Mouse (Mus musculus) olfactory bulb, adult 2 months (tissue): ENCODE results near the gene Taf10. TPM values are rescaled to one million over a fixed set of nuclear protein-coding genes. Genes with fewer than 3 reads are reported as not detected.
"Not testable (repeated sequence)": the region's sequence is repeated elsewhere in the genome, so short reads cannot be mapped to it uniquely, and the experiment has no call there.

Experiments
- H3K27ac ChIP-seq: fragments of 200-500 bp; 2 replicates; pipeline ENCODE4 v1.5.1; 2012; ENCODE audit warnings: low read depth, low read length; ENCODE audit not compliant: insufficient read depth
- H3K4me1 ChIP-seq: fragments of 200-500 bp; 2 replicates; pipeline ENCODE4 v1.6.1; 2012; ENCODE audit warnings: low read length; ENCODE audit not compliant: control insufficient read depth, insufficient read depth
- H3K4me3 ChIP-seq: fragments of 200-500 bp; 2 replicates; pipeline ENCODE4 v1.5.1; 2012; ENCODE audit warnings: mild to moderate bottlenecking, low read depth, low read length, moderate library complexity; ENCODE audit not compliant: insufficient read depth
- CTCF ChIP-seq: fragments of 200-500 bp; IDR thresholded peaks from 2 replicates; pipeline ENCODE4 v1.5.1; 2012; ENCODE audit warnings: low read depth, mild to moderate bottlenecking, low read length, moderate library complexity; ENCODE audit not compliant: insufficient read depth
- POLR2A ChIP-seq: fragments of 200-500 bp; IDR thresholded peaks from 2 replicates; pipeline ENCODE4 v1.6.1; 2012; ENCODE audit warnings: mild to moderate bottlenecking, low read depth, low read length, moderate library complexity; ENCODE audit not compliant: insufficient read depth
- WGBS: fragments of 180-500 bp; shearing (Covaris S2); methylation state at CpG from one replicate; pipeline ENCODE4 v1.1.7; 2018; 5-methylcytosine and 5-hydroxymethylcytosine counted together
- polyA plus RNA-seq: library from polyadenylated mRNA; stranded (reverse); fragments of >200 nt; gene quantifications from 2 replicates; pipeline ENCODE4 v1.2.4, GENCODE M21; 2012; ENCODE audit warnings: low replicate concordance; ENCODE audit not compliant: missing spikeins, insufficient read depth, insufficient read length

Taf10 gene
- polyA plus RNA-seq, 1 experiment, result not detected

DNA sequence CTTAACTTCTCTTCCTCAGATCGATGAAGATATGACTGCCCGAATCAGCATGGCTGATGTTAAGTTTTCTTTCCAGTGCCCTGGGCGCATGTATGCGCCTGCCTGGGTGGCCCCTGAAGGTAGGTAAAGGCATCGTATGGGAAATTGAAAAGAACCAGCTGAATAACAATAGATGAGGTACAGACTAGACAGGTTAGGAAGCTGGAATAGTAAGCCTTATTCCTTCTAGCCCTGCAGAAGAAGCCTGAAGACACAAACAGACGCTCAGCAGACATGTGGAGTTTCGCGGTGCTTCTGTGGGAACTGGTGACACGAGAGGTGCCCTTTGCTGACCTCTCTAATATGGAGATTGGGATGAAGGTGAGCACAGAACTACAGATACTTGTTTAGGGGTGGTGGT is 2.2 kb downstream of the Taf10 start:
- no peak overlapping the region for H3K4me3 ChIP-seq
- TF ChIP-seq CTCF (no peak), POLR2A (no peak)
- no peak overlapping the region for H3K27ac ChIP-seq
- 91% methylated on average over 9 of the region's 9 CpGs for WGBS
- H3K4me1 ChIP-seq, result peaks cover 7% of the 10 kb centered on the region

DNA sequence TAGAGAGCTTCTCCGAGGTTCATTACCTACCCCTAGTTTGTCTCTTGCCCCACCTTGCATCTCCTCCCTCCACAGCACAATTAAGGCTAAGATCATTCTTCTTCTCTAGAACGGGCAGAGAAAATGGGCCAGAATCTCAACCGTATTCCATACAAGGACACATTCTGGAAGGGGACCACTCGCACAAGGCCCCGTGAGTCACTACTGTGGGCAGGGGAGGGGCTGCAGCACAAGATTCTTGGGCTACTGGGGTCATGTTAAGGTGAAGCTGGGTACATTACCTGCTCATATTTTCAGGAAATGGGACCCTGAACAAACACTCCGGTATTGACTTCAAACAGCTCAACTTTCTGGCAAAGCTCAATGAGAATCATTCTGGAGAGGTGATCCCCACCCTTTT is 3.3 kb downstream of the Taf10 start:
- H3K4me3 ChIP-seq, result no peak overlapping the region
- H3K4me1 ChIP-seq, result peaks cover 7% of the 10 kb centered on the region
- WGBS, result 76% methylated on average over 6 of the region's 6 CpGs
- no peak overlapping the region for H3K27ac ChIP-seq
- TF ChIP-seq CTCF, result no peak
- TF ChIP-seq POLR2A, result no peak

DNA sequence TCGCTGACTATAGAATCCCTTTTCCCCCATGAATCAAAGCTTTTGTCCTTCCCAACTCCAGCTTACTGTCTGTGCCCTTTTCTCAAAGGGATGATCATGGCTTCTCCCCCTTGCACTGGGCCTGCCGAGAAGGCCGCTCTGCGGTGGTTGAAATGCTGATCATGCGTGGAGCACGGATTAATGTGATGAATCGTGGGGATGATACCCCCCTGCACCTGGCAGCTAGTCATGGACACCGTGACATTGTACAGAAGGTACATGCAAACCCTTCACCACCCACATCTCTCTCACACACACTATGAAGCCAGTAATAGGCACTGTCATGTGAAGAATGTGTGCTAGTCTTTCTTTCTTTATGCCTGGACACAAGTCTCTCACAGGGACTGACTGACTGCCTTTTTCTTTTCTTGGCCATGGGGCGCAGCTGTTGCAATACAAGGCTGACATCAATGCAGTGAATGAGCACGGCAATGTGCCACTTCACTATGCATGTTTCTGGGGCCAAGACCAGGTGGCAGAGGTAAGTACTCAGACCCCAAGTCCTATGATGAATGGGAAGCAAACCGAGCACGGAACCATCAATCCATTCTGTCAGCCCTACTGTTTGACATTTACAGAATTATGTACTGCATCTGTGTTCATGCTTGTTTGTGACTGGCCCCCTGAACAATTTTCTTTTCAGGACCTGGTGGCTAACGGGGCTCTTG is 3.9 kb downstream of the Taf10 start:
- Histone ChIP-seq H3K4me1 (peaks cover 7% of the 10 kb centered on the region), H3K27ac (no peak overlapping the region), H3K4me3 (no peak overlapping the region)
- 82% methylated on average over 13 of the region's 13 CpGs for WGBS
- no peak for TF ChIP-seq POLR2A
- no peak for TF ChIP-seq CTCF

GRCm38 (mm10) chr7:105738948-105739347 is 5.2 kb downstream of the Taf10 start:
- Histone ChIP-seq H3K27ac (no peak overlapping the region), H3K4me3 (no peak overlapping the region), H3K4me1 (peaks cover 7% of the 10 kb centered on the region)
- TF ChIP-seq CTCF, result no peak
- no peak for TF ChIP-seq POLR2A
- WGBS, result 33% methylated on average over 3 of the region's 3 CpGs

GRCm38 (mm10) chr7:105738286-105738685 is 5.9 kb downstream of the Taf10 start:
- H3K27ac ChIP-seq, result no peak overlapping the region
- TF ChIP-seq POLR2A, result no peak
- TF ChIP-seq CTCF, result no peak
- 64% methylated on average over 2 of the region's 2 CpGs for WGBS
- H3K4me1 ChIP-seq, result peaks cover 5% of the 10 kb centered on the region
- H3K4me3 ChIP-seq, result no peak overlapping the region

DNA sequence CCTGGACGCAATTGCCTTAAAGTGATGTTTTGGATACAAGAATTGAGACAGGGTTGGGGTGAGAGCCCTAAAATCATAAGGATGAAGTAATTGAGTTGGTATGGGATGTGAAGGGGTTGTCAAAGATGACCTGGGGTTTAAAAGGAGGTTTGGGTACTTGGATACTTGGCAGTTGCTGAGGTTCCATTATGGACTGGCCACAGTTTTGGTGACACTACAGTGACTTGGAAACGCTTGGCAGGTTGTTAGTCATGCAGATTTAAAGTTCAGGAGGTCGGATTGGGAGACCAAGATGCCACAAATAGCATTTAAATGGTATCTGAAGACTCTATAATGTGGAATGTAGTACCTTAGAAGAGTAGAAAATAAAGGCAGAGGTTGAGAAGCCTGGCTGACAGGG is 6.5 kb downstream of the Taf10 start:
- no peak for TF ChIP-seq POLR2A
- no peak for TF ChIP-seq CTCF
- WGBS, result 18% methylated on average over 3 of the region's 3 CpGs
- no peaks in the 10 kb centered on the region; the same call in 1 of the 2 replicates for H3K4me1 ChIP-seq
- H3K27ac ChIP-seq, result no peak overlapping the region
- H3K4me3 ChIP-seq, result no peak overlapping the region

GRCm38 (mm10) chr7:105736911-105737521 is 7.1 kb downstream of the Taf10 start, which contains the start of gene Rrp8:
TSS of gene Rrp8 (minus strand) at chr7:105737385.
- under 1% methylated on average over 30 of the region's 30 CpGs for WGBS
- Histone ChIP-seq H3K27ac (peak within 1 kb of the TSS; percentile 71), H3K4me1 (no peaks in the 10 kb centered on the region; the same call in 1 of the 2 replicates), H3K4me3 (peak within 1 kb of the TSS; percentile 93)
- TF ChIP-seq CTCF, result no peak
- no peak for TF ChIP-seq POLR2A

DNA sequence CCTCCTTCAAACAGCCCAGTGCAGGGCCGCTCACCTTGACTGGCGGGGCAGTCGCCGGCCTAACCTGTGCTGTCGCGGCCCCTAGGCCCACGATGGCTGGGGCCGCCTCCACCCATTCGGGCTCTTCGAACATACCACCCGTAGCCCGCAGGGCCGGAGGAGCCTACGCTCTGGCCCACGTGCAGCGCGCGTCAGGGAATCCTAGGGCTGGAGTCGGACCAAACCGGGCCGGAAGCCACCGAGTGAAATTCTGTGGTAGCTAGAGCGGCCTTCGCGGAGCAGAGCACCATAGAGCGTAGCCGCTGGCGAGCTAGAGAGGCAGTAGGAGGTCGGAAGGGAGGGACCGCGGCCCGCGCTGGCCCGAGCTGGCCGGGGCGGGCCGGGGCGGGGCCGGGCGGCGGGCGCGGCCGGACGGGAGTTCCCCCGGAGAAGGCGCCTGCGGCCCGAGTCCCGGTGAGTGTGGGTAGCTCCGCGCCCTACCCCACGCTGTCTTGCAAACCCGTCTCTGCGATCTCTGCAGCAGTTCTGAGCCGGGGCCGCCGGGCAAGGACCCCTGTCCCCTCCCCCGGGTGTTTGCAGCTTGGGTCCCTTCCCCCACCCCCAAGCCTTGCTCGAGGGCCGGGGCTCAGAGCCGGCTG is 7.8 kb downstream of the Taf10 start, which contains the start of gene Ilk:
Gene Ilk (plus strand): TSS at position 329 of the 638 bp plus-strand sequence.
- H3K4me1 ChIP-seq, result no peaks in the 10 kb centered on the region; the same call in 1 of the 2 replicates
- under 1% methylated on average over 62 of the region's 62 CpGs for WGBS
- TF ChIP-seq POLR2A (peak; percentile 50), CTCF (no peak)
- peak within 1 kb of the TSS; percentile 71 for H3K27ac ChIP-seq
- H3K4me3 ChIP-seq, result peak within 1 kb of the TSS; percentile 93

GRCm38 (mm10) chr7:105735464-105735863 is 8.7 kb downstream of the Taf10 start:
- H3K4me1 ChIP-seq, H3K27ac ChIP-seq, H3K4me3 ChIP-seq: not testable (repeated sequence)
- 44% methylated on average over 4 of the region's 4 CpGs for WGBS
